Mouse (Mus musculus) thymus, adult 2 months (tissue): ENCODE results near the gene Chrna4. TPM values are rescaled to one million over a fixed set of nuclear protein-coding genes. Genes with fewer than 3 reads are reported as not detected.

Experiments
- DNase-seq: peaks from one replicate; pipeline ENCODE4 v3.0.0; 2021
- H3K27ac ChIP-seq: fragments of 200-500 bp; 2 replicates; pipeline ENCODE4 v1.5.1; 2012; ENCODE audit warnings: low read length, control low read depth; ENCODE audit not compliant: control insufficient read depth, insufficient read depth
- H3K27me3 ChIP-seq: fragments of 200-500 bp; 2 replicates; pipeline ENCODE4 v1.6.1; 2012; ENCODE audit warnings: mild to moderate bottlenecking, low read length, moderate library complexity, mixed read lengths; ENCODE audit not compliant: control insufficient read depth, insufficient read depth
- H3K36me3 ChIP-seq: fragments of 200-500 bp; 2 replicates; pipeline ENCODE4 v1.6.1; 2012; ENCODE audit warnings: mild to moderate bottlenecking, low read length, moderate library complexity; ENCODE audit not compliant: control insufficient read depth, insufficient read depth
- H3K4me1 ChIP-seq: fragments of 200-500 bp; replicated peaks from 2 replicates; pipeline ENCODE4 v1.6.1; 2012; ENCODE audit warnings: low read length; ENCODE audit not compliant: control insufficient read depth, insufficient read depth
- H3K4me3 ChIP-seq: fragments of 200-500 bp; 2 replicates; pipeline ENCODE4 v1.5.1; 2012; ENCODE audit warnings: mild to moderate bottlenecking, low read length, control low read depth, moderate library complexity; ENCODE audit not compliant: control insufficient read depth, insufficient read depth
- CTCF ChIP-seq: fragments of 200-500 bp; IDR thresholded peaks from 2 replicates; pipeline ENCODE4 v1.5.1; 2012; ENCODE audit warnings: mild to moderate bottlenecking, control low read depth, low read length, moderate library complexity, borderline replicate concordance; ENCODE audit not compliant: control insufficient read depth, poor library complexity, insufficient read depth; ENCODE audit errors: extremely low read depth
- POLR2A ChIP-seq: fragments of 200-500 bp; IDR thresholded peaks from 2 replicates; pipeline ENCODE4 v1.6.1; 2012; ENCODE audit warnings: mild to moderate bottlenecking, low read length, control low read depth, moderate library complexity; ENCODE audit not compliant: control insufficient read depth, poor library complexity, insufficient read depth; ENCODE audit errors: extremely low read depth
- WGBS: fragments of 180-500 bp; shearing (Covaris S2); methylation state at CpG from one replicate; pipeline ENCODE4 v1.1.7; 2018; 5-methylcytosine and 5-hydroxymethylcytosine counted together
- polyA plus RNA-seq: library from polyadenylated mRNA; depleted of rRNA; stranded (reverse); fragments of >200 nt; gene quantifications from 2 replicates; pipeline ENCODE4 v1.2.3, GENCODE M21; 2012; rRNA removed

Chrna4 gene
- polyA plus RNA-seq, 1 experiment, result 0.18 TPM

GRCm38 (mm10) chr2:180985635-180986034 is 57.7 kb downstream of the Chrna4 start:
- Histone ChIP-seq H3K4me3 (no peak overlapping the region), H3K36me3 (no peaks in the 10 kb centered on the region), H3K4me1 (no peaks in the 10 kb centered on the region), H3K27me3 (no peaks in the 10 kb centered on the region), H3K27ac (no peak overlapping the region)
- no peak for TF ChIP-seq CTCF
- TF ChIP-seq POLR2A, result no peak
- 81% methylated on average over 2 of the region's 2 CpGs for whole genome bisulfite sequencing
- DNase-seq, result no peak

- no peak overlapping the region for H3K4me3 ChIP-seq
- no peak for DNase-seq
- no peaks in the 10 kb centered on the region for H3K4me1 ChIP-seq
- TF ChIP-seq POLR2A, result no peak
- no peak for TF ChIP-seq CTCF
- H3K27ac ChIP-seq, result no peak overlapping the region
- H3K36me3 ChIP-seq, result peaks cover 27% of the 10 kb centered on the region
- 92% methylated on average over 6 of the region's 6 CpGs for WGBS
- no peaks in the 10 kb centered on the region for H3K27me3 ChIP-seq
Observed at GRCm38 (mm10) chr2:180981133-180981532, 62.2 kb downstream of the Chrna4 start.

Other genes starting within 250 kb of the Chrna4 start
- gene Ythdf1, start 122.6 kb downstream of the Chrna4 start, polyA plus RNA-seq, result 76.7 and 78.3 TPM in 2 replicates
- gene Birc7, start 114.5 kb downstream of the Chrna4 start, polyA plus RNA-seq, result 0.08 and 0.19 TPM in 2 replicates
- 12.5 and 24.6 TPM in 2 replicates for gene Nkain4, start 88.8 kb downstream of the Chrna4 start, polyA plus RNA-seq
- gene Arfgap1, start 76.3 kb downstream of the Chrna4 start, polyA plus RNA-seq, result 65.5 and 68.4 TPM in 2 replicates
- 2.5 and 3.3 TPM in 2 replicates for gene Col20a1, start 57.0 kb downstream of the Chrna4 start, polyA plus RNA-seq
- gene Kcnq2, start 91.8 kb upstream of the Chrna4 start, polyA plus RNA-seq, result 0.24 and 0.32 TPM in 2 replicates
- 2.7 and 42.5 TPM in 2 replicates for gene Eef1a2, start 113.5 kb upstream of the Chrna4 start, polyA plus RNA-seq
- 191 and 219 TPM in 2 replicates for gene Ppdpf, start 143.7 kb upstream of the Chrna4 start, polyA plus RNA-seq
- 0.22 and 0.32 TPM in 2 replicates for gene Ptk6, start 159.2 kb upstream of the Chrna4 start, polyA plus RNA-seq
- 0.71 and 0.86 TPM in 2 replicates for gene Srms, start 169.6 kb upstream of the Chrna4 start, polyA plus RNA-seq
- gene Fndc11, start 176.5 kb upstream of the Chrna4 start, polyA plus RNA-seq, result 0.85 and 0.88 TPM in 2 replicates
- gene Helz2, start 198.5 kb upstream of the Chrna4 start, polyA plus RNA-seq, result 106 and 116 TPM in 2 replicates
- 60.8 and 62.4 TPM in 2 replicates for gene Gmeb2, start 244.5 kb upstream of the Chrna4 start, polyA plus RNA-seq